Mouse (Mus musculus) layer of hippocampus, adult 2 months (tissue): ENCODE data around the gene Nfkbib. TPM values are rescaled to one million over a fixed set of nuclear protein-coding genes. Genes with fewer than 3 reads are reported as not detected.
A peak's percentile ranks its signal among the peaks of the same experiment; 100 is the strongest.

Experiments
- DNase-seq, 2 experiments: peaks; one replicate each; pipeline ENCODE4 v3.0.0; 2022; ENCODE audit warnings: low spot score in 2 of 2
- H3K27ac ChIP-seq: fragments of 200-600 bp; 2 replicates; pipeline ENCODE4 v1.8.1; 2022
- H3K4me3 ChIP-seq: fragments of 200-600 bp; 2 replicates; pipeline ENCODE4 v1.8.1; 2022; ENCODE audit warnings: mild to moderate bottlenecking
- CTCF ChIP-seq: fragments of 200-600 bp; conservative IDR thresholded peaks from 2 replicates; pipeline ENCODE4 v1.8.1; 2022; ENCODE audit warnings: antibody characterized with exemption, mild to moderate bottlenecking, moderate library complexity
- total RNA-seq, 2 experiments: library from RNA; stranded (reverse); gene quantifications; 2 replicates each; pipeline ENCODE4 v1.2.3; 2021

The Nfkbib gene
- total RNA-seq, 2 experiments from 2014 or later: 25.6 to 27.2 TPM

- peak; percentile 95 to 98 for DNase-seq
- Histone ChIP-seq H3K4me3 (peak within 1 kb of the TSS; percentile 70), H3K27ac (peak within 1 kb of the TSS; percentile 99)
- TF ChIP-seq CTCF: peak; percentile 91
Measured at GRCm38 (mm10) chr7:28741709-28742438, 25.4 kb downstream of the Nfkbib start, which contains the start of the genes Mrps12 and Sars2. Mrps12 (minus strand) TSS chr7:28741820. Sars2 (plus strand) TSS chr7:28741992.

- Histone ChIP-seq H3K27ac (peak overlapping the region; percentile 99), H3K4me3 (peak overlapping the region; percentile 70)
- no peak for TF ChIP-seq CTCF
- no peak for DNase-seq
Measured at GRCm38 (mm10) chr7:28741368-28741708, 26.0 kb downstream of the Nfkbib start.

GRCm38 (mm10) chr7:28740949-28741348, 26.4 kb downstream of the Nfkbib start:
- DNase-seq: no peak
- peak overlapping the region; percentile 70 for H3K4me3 ChIP-seq
- 0 out of 2 replicates have a peak, but pooled peaks have one; percentile 6 for TF ChIP-seq CTCF
- peak overlapping the region; percentile 99 for H3K27ac ChIP-seq

- no peak for DNase-seq
- H3K4me3 ChIP-seq: no peak overlapping the region
- TF ChIP-seq CTCF: no peak
- H3K27ac ChIP-seq: no peak overlapping the region
Measured at GRCm38 (mm10) chr7:28739829-28740228, 27.5 kb downstream of the Nfkbib start.

GRCm38 (mm10) chr7:28735701-28736100, 31.6 kb downstream of the Nfkbib start:
- no peak overlapping the region for H3K4me3 ChIP-seq
- no peak for DNase-seq
- no peak overlapping the region for H3K27ac ChIP-seq
- no peak for TF ChIP-seq CTCF

DNA sequence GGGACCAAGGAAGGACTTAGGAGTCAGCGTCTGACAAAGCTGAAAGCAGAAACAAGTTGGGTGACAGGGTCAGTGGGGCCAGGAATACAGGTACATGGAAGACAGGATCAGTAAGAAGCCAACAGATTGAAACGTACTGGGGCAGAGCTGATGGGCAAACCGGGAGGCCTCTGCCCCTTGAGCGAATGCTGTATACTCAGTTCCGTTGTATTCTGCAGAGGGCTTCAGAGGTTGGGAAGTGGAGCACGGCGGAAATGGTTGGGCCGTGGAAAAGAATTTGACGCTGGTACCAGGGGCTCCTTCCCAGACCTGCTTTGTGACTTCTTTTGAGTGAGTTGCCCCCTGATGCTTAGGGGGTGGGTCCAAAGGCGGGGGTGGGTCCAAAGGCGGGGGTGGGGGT, 34.1 kb downstream of the Nfkbib start:
- no peak overlapping the region; the same call in 1 of the 2 replicates for H3K4me3 ChIP-seq
- TF ChIP-seq CTCF: no peak
- no peak overlapping the region for H3K27ac ChIP-seq
- DNase-seq: no peak

DNA sequence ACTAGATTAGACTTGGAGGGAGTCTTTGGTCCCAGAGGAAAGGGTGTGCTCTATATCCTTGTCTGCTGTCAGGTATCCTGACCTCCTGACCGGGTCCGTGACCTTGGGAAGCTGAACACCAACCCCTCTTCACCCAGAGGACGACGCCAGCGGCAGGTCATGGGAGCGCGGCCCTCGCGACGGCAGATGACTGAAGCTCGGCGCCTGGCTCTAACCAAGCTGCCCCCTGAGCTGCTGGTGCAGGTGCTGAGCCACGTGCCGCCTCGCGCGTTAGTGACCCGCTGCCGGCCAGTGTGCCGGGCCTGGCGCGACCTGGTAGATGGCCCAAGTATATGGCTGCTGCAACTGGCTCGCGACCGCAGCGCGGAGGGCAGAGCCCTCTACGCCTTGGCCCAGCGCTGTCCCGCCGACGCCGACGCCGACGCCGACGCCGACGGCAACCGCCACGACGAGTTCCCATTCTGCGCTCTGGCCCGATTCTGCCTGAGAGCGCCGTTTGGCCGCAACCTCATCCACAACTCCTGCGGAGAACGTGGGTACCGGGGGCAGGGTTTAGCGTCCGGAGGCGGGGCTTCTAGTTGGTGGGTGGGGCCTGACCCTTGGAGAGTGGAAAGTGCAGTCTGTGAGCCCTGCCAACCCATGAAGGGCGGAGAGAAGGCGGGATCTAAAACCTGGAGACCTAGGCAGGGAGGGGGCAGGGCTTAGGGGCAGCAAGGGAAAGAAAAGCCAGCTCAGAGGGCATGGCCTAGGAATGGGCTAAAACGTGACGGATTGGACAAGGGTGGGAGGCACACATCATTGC, 34.8 kb downstream of the Nfkbib start:
- peak; percentile 26 to 43 for DNase-seq
- Histone ChIP-seq H3K4me3 (peak overlapping the region; percentile 44), H3K27ac (no peak overlapping the region)
- TF ChIP-seq CTCF: no peak

DNA sequence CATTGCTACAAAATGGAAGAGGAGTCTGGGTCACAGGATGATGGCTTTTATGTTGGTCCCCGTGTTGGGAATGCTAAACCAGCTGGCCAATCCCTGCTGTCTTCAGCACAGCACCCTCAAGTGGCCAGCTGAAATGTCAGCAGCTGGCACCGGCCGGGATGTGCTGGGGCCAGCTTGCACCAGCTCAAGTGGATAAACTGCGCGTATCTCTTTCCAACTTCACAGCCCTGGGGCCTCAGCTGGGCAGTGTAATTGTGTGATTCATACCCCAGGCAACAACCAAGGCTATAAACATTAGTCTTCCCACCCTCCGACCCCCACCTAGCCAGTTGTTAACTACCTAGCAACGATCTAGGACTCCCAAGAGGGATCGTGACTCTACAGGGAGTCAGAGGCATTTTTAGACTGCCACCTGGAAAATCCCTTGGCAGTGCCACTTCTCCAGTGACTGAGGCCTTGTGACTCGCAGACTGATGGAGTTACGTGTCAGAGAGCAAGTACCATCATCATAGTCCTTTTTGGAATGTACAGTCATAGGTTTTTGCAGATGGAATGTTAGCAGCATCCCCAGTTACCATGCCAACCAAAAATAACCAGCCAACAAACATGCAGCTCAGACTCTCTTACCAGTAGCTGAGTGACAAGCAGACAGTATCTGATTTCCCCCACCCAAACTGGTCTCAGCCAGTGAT, 39.5 kb downstream of the Nfkbib start:
- peak overlapping the region; percentile 92 for H3K27ac ChIP-seq
- TF ChIP-seq CTCF: peak; percentile 71
- no peak overlapping the region for H3K4me3 ChIP-seq
- DNase-seq: peak; percentile 61 to 84

- DNase-seq: peak; percentile 84 to 93
- Histone ChIP-seq H3K4me3 (peak overlapping the region; percentile 33), H3K27ac (peak overlapping the region; percentile 79)
- TF ChIP-seq CTCF: peak; percentile 100
Measured at GRCm38 (mm10) chr7:28726600-28726999, 40.7 kb downstream of the Nfkbib start.

- no peak for DNase-seq
- Histone ChIP-seq H3K4me3 (no peak overlapping the region), H3K27ac (no peak overlapping the region)
- TF ChIP-seq CTCF: no peak
Measured at GRCm38 (mm10) chr7:28724613-28725012, 42.7 kb downstream of the Nfkbib start.

DNA sequence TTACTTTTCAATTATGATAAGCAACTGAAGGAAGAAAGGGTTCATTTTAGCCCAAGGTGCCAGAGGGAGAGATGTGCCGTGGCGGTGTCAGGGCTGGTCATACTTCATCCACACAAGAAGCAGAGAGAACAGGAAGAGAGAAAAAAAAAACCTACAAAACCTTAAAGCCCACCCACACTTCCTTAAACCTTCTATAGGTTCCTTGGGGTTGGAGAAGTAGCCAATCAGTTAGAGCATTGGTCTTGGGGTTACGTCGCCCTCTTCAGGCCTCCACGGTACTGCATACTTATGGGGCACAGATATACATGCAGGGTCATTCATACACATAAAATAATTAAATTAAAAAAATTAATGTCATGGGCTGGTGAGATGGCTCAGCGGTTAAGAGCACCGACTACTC, 45.2 kb downstream of the Nfkbib start:
- DNase-seq: no peak
- no peak overlapping the region for H3K4me3 ChIP-seq
- peak; percentile 35 for TF ChIP-seq CTCF
- H3K27ac ChIP-seq: no peak overlapping the region

- TF ChIP-seq CTCF: no peak
- no peak for DNase-seq
- no peak overlapping the region for H3K4me3 ChIP-seq
- no peak overlapping the region for H3K27ac ChIP-seq
Measured at GRCm38 (mm10) chr7:28720753-28721537, 46.4 kb downstream of the Nfkbib start.

GRCm38 (mm10) chr7:28719650-28720049, 47.7 kb downstream of the Nfkbib start:
- no peak overlapping the region for H3K4me3 ChIP-seq
- no peak for TF ChIP-seq CTCF
- H3K27ac ChIP-seq: no peak overlapping the region
- DNase-seq: no peak
